Mouse (Mus musculus) intestine, embryonic 16.5 days (tissue): ENCODE measurements around the gene Tmem218. TPM values are rescaled to one million over a fixed set of nuclear protein-coding genes. Genes with fewer than 3 reads are reported as not detected.

ENCODE experiments used
- ATAC-seq: fragments of 200-750 bp; cut with Nextera tagmentation; 2 replicates; pipeline ENCODE4 v1.8.0; 2017; ENCODE audit warnings: moderate TSS enrichment, moderate library complexity
- H3K27ac ChIP-seq: fragments of 300-500 bp; sonication (generic); 2 replicates; pipeline ENCODE4 v1.5.1; 2014; ENCODE audit warnings: mild to moderate bottlenecking, low read length
- H3K27me3 ChIP-seq: fragments of 300-500 bp; sonication (generic); replicated peaks from 2 replicates; pipeline ENCODE4 v1.6.1; 2014; ENCODE audit warnings: low read length, control low read depth, mixed read lengths; ENCODE audit not compliant: control insufficient read depth, insufficient read depth
- H3K36me3 ChIP-seq: fragments of 300-500 bp; sonication (generic); 2 replicates; pipeline ENCODE4 v1.6.1; 2014; ENCODE audit warnings: low read length, control low read depth; ENCODE audit not compliant: control insufficient read depth, insufficient read depth
- H3K4me1 ChIP-seq: fragments of 300-500 bp; sonication (generic); 2 replicates; pipeline ENCODE4 v1.6.1; 2014; ENCODE audit warnings: low read length, control low read depth, mixed read lengths; ENCODE audit not compliant: control insufficient read depth, insufficient read depth
- H3K4me2 ChIP-seq: fragments of 300-500 bp; sonication (generic); 2 replicates; pipeline ENCODE4 v1.6.1; 2014; ENCODE audit warnings: low read depth, low read length, control low read depth
- H3K4me3 ChIP-seq: fragments of 300-500 bp; sonication (generic); 2 replicates; pipeline ENCODE4 v1.5.1; 2014; ENCODE audit warnings: mild to moderate bottlenecking, low read length
- H3K9ac ChIP-seq: fragments of 300-500 bp; sonication (generic); 2 replicates; pipeline ENCODE4 v1.6.1; 2014; ENCODE audit warnings: low read depth, low read length
- H3K9me3 ChIP-seq: fragments of 300-500 bp; sonication (generic); 2 replicates; pipeline ENCODE4 v1.6.1; 2016; ENCODE audit warnings: low read length, control low read depth; ENCODE audit not compliant: control insufficient read depth
- WGBS: fragments of 180-500 bp; shearing (Covaris S2); extraction: QIAGEN DNeasy Blood & Tissue Kit; methylation state at CpG from one replicate; pipeline ENCODE4 v1.1.7; 2014; 5-methylcytosine and 5-hydroxymethylcytosine counted together
- polyA plus RNA-seq: library from polyadenylated mRNA; unstranded; fragments of >200 nt; fragmentation: Nextera tagmentation; extraction: Ambion mirVana; gene quantifications from 2 replicates; pipeline ENCODE4 v1.2.1, GENCODE M21; 2015

Gene Tmem218
- polyA plus RNA-seq, 1 experiment from 2014 or later: 9.0 TPM

DNA sequence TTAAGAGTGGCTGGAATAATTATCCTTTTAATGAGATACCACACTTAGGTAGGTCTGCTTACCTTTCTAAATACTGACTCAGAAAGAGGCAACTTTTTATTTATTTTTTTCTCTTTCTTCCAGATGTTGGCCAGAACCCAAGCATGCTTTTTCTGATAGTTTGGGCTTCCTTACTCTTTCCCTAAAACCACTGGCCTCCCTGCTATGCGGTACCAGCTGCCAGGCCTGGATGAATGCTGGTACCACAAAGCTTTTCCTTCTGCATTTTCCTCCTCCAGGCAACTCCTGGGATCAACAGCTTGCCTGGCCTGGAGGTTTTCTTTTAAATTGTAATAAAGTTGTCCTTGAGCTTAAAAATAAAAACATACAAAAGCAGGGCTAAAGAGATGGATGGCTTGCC, 17.6 kb downstream of the Tmem218 start:
- no peak for ATAC-seq
- 94% methylated on average over 1 of the region's 1 CpGs for WGBS
- no peak overlapping the region for H3K4me3 ChIP-seq

DNA sequence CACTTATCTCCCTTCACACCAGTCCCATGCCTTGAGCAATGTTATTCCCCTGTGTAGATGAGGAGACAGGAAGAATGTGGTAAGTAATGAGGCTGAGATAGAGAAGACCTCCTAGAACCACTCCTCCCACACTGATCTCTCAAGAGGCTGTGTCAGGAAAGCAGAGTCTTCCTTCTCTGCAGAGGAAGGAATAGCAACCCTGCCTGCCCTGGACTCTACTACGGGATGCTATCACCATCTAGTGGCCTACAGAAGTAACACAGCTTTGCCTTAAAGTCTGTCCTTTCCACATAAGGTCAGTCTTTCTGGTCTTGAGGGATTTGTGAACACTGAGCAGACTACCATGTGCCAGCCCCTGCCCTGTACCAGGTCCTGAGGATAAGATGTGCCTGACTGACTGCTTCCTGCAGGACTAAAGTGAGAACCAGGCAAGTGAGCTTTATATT, 21.9 kb downstream of the Tmem218 start:
- no peak overlapping the region for H3K4me3 ChIP-seq
- peak; percentile 68 for ATAC-seq
- 0 out of 2 replicates have a peak, but pooled peaks cover 6% of the 10 kb centered on the region for H3K4me1 ChIP-seq
- no peaks in the 10 kb centered on the region for H3K9me3 ChIP-seq
- WGBS: 0% methylated on average over 1 of the region's 1 CpGs
- no peaks in the 10 kb centered on the region for H3K36me3 ChIP-seq
- no peak overlapping the region for H3K27ac ChIP-seq
- H3K4me2 ChIP-seq: no peak overlapping the region
- no peaks in the 10 kb centered on the region for H3K27me3 ChIP-seq
- H3K9ac ChIP-seq: no peak overlapping the region

More for the DNA sequence above, 17.6 kb downstream of the Tmem218 start:
- Histone ChIP-seq H3K36me3 (no peaks in the 10 kb centered on the region), H3K27ac (no peak overlapping the region), H3K27me3 (no peaks in the 10 kb centered on the region), H3K9me3 (no peaks in the 10 kb centered on the region), H3K9ac (no peak overlapping the region), H3K4me2 (no peak overlapping the region), H3K4me1 (no peaks in the 10 kb centered on the region)

DNA sequence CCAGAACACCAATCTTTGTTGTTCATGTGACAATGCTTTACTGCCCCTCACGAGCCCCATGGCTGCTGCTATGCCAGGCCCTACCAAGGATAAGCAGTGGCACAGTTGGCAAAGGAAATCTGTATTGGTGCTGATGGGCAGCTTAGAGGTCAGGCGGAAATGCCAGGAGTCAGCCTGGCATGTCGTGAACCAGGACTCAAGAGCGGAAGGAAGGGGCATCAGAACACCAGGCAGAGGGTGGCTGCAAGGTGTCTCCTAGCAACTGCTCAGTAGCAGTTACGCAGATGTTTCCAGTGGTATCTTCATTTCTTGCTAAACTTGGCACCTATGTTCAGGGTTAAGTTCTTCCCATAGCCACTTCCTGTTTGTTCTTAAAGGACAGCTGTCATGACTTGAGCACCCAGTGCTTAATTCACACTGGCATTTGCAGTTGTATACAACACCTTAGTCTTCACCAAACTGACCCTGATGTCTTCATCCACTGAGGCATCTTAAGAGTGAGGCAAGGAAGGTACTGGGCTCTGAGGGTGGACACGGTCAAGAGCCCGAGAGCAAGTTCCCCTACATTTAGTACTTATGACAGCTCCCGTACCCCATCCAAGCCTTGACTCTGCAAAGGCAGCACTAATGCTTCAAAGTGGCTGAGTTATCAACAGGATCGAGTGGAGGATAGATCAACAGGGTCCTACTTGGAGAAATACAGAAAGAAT, 22.6 kb downstream of the Tmem218 start:
- H3K4me1 ChIP-seq: 0 out of 2 replicates have a peak, but pooled peaks cover 6% of the 10 kb centered on the region
- no peaks in the 10 kb centered on the region for H3K27me3 ChIP-seq
- no peak overlapping the region for H3K4me3 ChIP-seq
- H3K36me3 ChIP-seq: no peaks in the 10 kb centered on the region
- H3K9me3 ChIP-seq: no peaks in the 10 kb centered on the region
- H3K9ac ChIP-seq: no peak overlapping the region
- no peak overlapping the region for H3K27ac ChIP-seq
- no peak overlapping the region for H3K4me2 ChIP-seq
- WGBS: 89% methylated on average over 9 of the region's 9 CpGs
- ATAC-seq: no peak

DNA sequence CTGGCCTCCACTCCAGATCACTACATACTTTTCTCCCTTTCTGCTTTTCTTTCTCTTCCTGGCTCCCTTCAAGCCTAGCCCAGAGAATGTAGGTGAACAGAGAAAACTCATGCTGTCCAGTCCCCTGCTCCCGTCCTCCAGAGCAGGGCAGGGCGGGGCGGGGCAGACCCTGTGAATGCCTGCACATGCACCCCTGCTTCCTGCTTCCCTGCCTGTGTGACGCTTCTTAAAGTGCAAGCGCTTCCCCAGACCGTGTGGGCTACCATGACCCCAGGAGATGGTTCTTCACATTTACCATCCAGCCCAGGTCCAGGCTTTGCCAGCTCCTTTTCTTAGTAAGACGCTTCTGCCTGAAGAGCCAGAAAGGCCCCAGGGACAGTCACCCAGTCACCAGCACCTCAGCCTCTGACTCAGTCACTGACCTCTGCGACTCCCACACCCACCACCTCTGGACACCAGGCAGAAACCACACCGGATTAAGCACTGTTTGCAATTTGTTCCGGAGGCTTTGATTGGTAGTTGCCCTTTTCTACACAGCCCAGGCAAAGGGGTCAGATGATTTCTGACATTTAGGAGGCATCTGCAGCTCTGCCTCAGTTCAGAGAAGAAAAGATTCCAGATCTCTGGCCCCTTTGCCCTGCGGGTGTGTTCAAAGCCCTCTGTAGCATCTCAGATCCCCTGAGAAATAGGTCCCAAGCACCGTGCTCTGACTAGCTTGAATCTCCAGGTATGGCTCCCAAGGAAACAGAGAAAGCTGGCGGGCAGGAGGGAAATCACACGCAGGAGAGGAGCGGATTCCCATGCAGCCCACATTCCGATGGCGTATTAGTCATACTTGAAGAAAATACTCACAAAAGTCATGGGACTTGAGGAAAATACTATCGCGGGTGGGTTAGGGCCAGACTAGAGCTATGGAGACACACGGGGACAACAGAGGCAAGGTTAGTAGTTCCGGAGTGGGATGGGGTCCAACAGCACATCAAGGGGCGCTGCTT, 24.5 kb downstream of the Tmem218 start:
- WGBS: 63% methylated on average over 22 of the region's 22 CpGs
- H3K9ac ChIP-seq: no peak overlapping the region
- no peak for ATAC-seq

DNA sequence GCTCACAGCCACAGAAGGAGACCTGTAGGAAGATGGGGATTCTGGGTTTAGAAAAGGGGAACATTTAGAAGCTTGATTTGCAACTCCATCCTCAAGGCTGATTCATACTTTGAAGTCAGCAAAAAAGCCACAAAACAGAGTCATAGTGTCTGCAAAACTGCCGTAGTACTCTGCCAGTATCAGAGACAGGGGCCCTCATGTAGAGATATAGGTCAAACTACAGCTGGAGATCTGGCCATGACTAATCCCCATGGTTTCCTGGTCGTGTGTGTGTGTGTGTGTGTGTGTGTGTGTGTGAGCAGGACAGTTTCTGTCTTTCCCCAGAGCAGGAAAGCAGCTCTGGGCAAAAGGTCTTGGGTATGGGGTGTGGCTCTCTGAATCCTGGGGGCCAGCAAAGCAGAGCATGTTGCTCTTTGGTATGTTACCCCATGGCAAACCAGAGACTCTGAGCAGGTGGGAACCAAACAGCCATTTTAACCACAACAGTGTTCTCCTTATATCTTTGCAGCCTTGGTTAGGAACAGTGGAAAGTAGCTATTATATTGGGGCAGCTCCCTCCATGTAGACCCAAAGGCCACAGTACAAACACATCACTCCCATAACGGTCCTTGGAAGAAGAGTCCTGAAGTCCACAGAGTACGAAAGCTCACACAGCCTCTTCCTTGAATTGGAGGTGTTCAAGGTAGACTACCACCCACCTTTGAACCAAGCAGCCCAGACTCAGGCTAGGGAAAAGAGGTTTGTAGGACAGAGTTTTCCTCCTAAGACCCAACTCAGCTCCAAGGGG, 28.1 kb downstream of the Tmem218 start:
- Histone ChIP-seq H3K9me3 (no peaks in the 10 kb centered on the region), H3K4me1 (peaks cover 8% of the 10 kb centered on the region; the same call in 1 of the 2 replicates), H3K27me3 (no peaks in the 10 kb centered on the region), H3K9ac (no peak overlapping the region), H3K36me3 (no peaks in the 10 kb centered on the region), H3K4me2 (no peak overlapping the region), H3K27ac (peak overlapping the region; percentile 57), H3K4me3 (no peak overlapping the region)
- WGBS: 56% methylated on average over 4 of the region's 4 CpGs
- ATAC-seq: peak; percentile 89

More for the DNA sequence above, 24.5 kb downstream of the Tmem218 start:
- Histone ChIP-seq H3K9me3 (no peaks in the 10 kb centered on the region), H3K27ac (no peak overlapping the region), H3K4me1 (peaks cover 8% of the 10 kb centered on the region; the same call in 1 of the 2 replicates), H3K4me2 (no peak overlapping the region), H3K27me3 (no peaks in the 10 kb centered on the region), H3K4me3 (no peak overlapping the region), H3K36me3 (no peaks in the 10 kb centered on the region)

DNA sequence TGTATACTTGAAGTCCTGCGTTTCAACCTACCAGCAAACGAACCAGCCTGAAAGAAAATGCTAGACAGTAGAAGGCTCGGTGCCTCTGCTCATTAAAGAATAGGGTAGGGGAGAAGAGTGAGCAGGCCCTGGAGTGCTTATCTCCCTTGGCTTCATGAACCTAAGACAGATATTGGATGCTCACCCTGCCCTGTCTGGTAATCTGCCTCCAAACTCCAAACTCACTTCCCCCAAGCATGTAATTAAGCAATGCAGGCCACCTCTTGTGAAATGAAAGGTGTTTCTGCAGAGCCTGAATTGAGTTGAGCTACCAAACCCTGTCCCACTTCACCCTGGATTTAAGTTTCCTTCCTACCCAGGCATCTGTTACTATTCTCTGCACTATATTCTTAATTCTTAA, 34.7 kb downstream of the Tmem218 start:
- H3K4me3 ChIP-seq: no peak overlapping the region
- H3K4me1 ChIP-seq: peaks cover 2% of the 10 kb centered on the region; the same call in 1 of the 2 replicates
- H3K36me3 ChIP-seq: no peaks in the 10 kb centered on the region
- 94% methylated on average over 3 of the region's 3 CpGs for WGBS
- no peaks in the 10 kb centered on the region for H3K27me3 ChIP-seq
- no peak overlapping the region for H3K27ac ChIP-seq
- no peak for ATAC-seq
- no peaks in the 10 kb centered on the region for H3K9me3 ChIP-seq
- H3K4me2 ChIP-seq: no peak overlapping the region
- no peak overlapping the region for H3K9ac ChIP-seq

DNA sequence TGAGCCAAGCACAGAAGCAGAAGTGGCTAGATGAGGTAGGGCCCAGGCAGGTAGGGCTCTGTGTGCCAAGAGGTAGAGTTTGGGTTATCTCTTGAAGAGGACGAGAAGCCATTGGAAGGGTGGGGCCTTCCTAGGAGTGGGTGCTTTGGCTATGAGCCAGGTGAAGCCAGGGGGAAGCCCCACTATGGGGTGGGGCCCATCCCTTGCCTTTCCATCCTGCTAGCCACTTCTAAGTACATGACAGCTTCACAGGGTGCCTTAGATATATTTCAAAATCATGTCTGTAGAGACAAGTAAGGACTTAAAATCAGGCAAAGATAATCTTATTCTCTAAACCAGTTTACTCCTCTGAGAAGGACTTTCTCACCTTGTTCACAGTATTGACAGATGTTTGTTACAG, 36.6 kb downstream of the Tmem218 start:
- Histone ChIP-seq H3K36me3 (no peaks in the 10 kb centered on the region), H3K4me3 (no peak overlapping the region), H3K4me1 (peaks cover 9% of the 10 kb centered on the region; the same call in 1 of the 2 replicates), H3K4me2 (no peak overlapping the region), H3K27ac (no peak overlapping the region; the same call in 1 of the 2 replicates), H3K9me3 (no peaks in the 10 kb centered on the region), H3K27me3 (no peaks in the 10 kb centered on the region), H3K9ac (no peak overlapping the region)
- WGBS: 81% methylated on average over 1 of the region's 1 CpGs
- ATAC-seq: 0 out of 2 replicates have a peak, but pooled peaks have one; percentile 2

DNA sequence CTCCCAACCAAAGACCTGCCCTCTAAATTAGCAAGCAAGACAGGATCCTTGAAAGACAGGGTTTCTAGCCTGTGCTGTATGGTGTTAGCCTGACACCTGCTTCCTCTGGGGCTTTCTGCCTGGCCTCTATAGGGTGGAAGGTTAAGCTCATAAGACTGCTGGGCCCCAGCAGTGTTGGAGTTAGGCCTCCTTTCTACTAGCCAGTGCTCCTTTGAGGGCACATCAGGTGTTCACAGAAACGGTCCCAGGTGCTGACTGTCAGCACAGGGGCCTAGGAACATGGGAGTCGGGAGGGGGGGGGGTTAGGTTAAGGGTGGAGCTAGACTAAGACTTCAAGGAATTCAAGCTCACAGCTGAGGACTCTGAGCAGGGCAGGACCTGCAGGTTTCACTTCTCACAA, 37.4 kb downstream of the Tmem218 start:
- Histone ChIP-seq H3K27ac (peak overlapping the region; percentile 80), H3K4me3 (no peak overlapping the region), H3K9ac (no peak overlapping the region), H3K9me3 (no peaks in the 10 kb centered on the region), H3K36me3 (no peaks in the 10 kb centered on the region), H3K27me3 (no peaks in the 10 kb centered on the region), H3K4me1 (peaks cover 9% of the 10 kb centered on the region; the same call in 1 of the 2 replicates), H3K4me2 (no peak overlapping the region)
- WGBS: 41% methylated on average over 2 of the region's 2 CpGs
- peak; percentile 75 for ATAC-seq
